Mouse (Mus musculus) erythroblast, embryonic 14.5 days (primary cell): Measurements from ENCODE around the gene Il1rl1.

ENCODE experiments used
- GATA1 ChIP-seq: IDR thresholded peaks from 2 replicates; pipeline ENCODE4 v1.6.1; 2012; ENCODE audit warnings: low read length, inconsistent platforms, mixed read lengths
- TAL1 ChIP-seq: IDR thresholded peaks from 3 replicates; pipeline ENCODE4 v1.6.1; 2012; ENCODE audit warnings: low read length, inconsistent platforms, mixed read lengths

DNA sequence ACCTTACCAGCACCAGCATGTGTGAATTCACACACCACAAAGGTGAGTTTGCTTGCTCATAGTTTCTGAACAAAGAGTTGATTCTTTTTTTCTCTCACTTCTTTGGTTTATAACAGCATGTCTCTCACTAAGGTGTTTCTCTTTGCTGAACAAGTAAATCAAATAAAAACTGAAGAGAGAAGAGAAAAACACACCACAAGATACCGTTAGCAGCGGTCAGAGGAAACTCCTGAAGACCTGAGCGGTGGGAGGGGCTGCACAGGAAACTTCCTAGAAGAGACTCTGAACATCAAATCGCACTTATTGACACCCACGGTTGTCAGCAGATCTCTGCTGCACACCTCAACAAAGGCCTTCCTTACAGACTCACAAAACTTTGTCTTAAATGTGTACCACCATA lies 46.5 kb upstream of the Il1rl1 start:
- TF ChIP-seq GATA1: no peak
- no peak for TF ChIP-seq TAL1
